Mouse (Mus musculus) fibroblast of lung, adult 2 months (primary cell): ENCODE data around the gene Alox5.

Experiments used
- DNase-seq: peaks from one replicate; pipeline ENCODE4 v3.0.0-alpha.2; 2011; ENCODE audit warnings: low read depth

Alox5 gene

DNA sequence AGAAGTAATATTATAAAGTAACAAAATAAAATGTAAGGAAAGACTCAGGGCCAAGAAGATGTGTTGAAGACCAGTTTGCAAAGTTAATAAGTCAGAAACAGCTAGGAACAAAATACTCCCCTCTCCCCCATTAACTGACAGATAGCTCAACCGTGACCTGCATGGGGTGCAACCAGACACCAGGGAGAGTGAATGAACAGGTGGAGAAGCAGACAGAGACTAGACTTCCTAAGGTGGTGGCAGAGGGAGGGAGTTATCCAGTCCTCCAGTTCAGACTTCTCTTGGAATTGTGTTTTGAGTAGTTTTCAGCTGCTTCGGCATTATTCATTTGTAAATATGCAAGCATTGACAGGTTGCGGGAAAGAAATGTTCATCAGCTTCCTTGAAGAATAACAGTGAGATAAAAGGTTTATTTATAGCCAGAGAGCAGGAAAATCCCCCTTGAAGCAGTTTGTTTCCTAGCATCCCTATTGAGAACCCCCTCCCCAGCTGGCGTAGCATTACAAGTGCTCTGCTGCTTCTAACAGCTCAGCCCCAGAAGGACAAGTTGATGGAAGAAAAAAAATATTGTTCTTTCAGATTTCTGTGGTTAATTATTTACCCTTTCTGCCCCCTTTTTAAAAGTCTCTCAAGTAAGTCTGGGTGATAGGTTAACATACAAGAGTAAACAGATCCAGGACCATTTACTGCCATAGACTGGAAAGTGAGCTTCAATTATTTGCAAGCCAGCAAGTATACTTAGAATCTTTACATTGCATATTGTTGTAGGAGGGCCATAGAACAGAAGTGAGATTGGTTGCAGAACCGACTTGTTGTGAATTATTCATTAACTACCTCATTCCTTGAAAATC is 75.6 kb downstream of the Alox5 start:
- DNase-seq: no peak

DNA sequence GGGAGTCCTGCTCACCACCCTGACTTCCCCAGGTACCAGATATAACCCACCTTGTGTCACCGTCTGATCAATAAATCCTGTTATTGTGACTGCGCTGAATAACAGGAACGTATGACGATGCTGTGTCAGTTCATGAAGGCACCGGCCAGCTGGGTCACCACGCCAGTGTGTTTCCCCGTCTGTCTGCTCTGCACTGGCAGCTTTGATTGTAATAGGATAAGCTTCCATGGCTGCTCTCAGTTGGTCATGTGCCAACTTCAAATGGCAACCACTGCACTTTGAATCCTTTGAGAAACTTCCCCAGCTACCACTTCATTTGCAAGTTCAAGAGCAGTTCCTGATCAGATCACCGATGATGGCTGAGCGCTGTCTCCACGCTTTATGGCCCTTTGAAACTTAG is 77.4 kb downstream of the Alox5 start:
- DNase-seq: no peak

DNA sequence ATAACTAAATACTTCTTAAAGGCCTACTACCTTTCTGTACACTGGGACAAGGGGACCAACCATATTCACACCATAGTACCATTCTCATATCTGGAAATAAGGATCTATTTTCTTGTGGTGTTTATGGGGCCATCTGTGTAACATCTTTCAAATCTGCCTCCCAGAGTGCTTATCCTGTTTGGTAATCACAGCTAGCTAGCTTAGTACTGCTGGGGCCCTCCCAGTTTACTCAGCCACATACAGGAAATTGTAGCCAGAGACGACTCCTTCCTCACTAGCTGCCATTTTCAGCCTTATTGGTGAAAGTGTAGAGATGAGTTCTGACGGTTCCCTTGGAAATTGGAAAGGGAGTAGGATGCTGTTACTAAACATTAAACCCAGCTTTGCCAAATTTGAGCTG is 79.4 kb downstream of the Alox5 start:
- DNase-seq: no peak

DNA sequence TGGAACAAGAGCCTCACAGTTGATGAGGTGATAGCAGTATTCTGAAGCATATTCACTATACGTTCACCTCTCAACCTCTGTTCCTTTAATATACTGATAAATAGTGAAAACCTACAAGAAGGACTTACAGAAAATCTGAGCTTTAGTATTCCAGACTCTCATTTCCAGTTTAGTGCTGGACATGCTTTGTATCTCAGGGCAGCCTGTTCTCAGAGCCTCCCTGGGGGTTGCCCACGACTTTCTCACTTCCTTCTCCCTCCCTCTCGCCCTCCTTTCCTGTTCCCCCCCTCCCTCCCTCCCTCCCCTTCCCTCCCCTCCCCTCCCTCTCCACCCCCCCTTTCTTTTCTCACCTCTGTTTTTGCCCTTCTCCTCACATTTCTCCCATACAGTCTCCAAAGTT is 80.8 kb downstream of the Alox5 start:
- no peak for DNase-seq

DNA sequence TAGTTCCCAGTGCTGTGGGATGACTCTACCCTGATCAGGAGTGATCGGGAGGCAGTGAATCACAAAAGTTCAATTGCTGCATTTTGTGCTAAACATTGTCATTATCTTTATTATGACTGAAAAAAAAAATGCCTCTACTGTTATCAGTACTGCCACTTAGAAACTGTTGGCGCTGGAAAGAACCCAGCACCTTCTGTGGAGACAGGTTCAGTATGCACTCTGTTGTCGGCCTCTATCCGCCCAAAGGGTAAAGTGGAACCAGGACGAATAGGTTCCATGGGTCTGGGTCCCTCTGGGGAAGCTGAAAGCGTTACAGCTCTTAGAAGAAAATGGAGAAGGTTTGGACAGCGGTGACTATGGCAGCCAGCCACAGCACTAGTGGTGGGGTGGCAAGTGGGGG is 82.1 kb downstream of the Alox5 start:
- DNase-seq: no peak

DNA sequence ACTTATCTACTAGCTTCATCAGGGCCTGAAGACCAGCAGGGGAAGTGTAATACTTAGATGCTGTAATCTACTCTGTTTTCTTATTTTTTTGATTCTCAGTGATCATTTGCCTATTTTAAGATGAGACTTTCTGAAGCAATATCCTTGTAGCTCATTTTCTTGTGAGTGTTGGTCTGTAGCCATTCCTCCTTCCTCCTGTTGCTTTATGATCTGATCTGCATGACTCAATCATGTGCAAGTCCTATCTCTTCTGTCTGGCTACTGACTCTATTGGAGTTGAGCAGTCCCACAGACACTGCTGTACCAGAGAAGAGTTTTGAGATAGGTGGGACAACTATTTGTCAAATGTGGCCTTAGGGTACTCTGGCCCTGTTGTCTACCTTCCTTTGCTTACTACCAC is 86.4 kb downstream of the Alox5 start:
- no peak for DNase-seq

DNA sequence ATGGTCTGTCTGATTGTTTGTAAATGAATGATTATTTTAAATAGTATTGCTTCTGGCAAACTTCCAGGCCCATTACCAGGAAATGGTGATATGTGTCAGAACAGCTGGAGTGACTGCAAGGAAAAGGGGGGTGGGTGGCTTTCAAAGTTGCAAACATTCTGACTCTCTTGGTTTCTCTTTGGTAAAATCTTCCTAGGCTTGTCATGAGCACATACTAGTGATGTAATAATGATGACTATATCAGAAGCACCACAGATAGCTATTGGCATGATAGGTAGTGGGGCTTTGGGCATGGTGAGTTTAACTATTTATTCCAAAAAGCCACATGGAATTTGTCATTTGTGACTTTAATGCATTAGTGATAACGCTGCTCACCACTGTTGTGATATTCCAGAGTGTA is 86.8 kb downstream of the Alox5 start:
- no peak for DNase-seq

DNA sequence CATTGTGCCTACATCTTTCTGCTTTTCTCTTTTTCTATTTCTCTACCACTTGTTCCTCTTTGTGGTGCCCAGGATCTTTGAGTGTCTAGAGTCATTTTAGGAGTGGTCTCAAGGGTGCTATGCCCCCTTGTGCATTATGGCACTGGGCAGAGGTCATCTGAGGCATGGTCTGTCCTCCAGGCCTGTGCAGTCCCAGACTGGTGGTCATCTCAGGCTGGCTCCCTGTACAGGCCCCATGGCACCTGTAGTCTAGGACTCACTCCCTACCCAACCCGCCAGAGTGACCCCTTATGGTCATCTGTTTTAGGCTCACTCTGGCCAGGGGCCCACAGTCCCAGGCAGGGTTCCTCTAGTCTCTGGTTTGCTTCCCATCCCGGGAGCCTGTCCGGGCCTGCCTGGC is 89.5 kb downstream of the Alox5 start:
- no peak for DNase-seq

DNA sequence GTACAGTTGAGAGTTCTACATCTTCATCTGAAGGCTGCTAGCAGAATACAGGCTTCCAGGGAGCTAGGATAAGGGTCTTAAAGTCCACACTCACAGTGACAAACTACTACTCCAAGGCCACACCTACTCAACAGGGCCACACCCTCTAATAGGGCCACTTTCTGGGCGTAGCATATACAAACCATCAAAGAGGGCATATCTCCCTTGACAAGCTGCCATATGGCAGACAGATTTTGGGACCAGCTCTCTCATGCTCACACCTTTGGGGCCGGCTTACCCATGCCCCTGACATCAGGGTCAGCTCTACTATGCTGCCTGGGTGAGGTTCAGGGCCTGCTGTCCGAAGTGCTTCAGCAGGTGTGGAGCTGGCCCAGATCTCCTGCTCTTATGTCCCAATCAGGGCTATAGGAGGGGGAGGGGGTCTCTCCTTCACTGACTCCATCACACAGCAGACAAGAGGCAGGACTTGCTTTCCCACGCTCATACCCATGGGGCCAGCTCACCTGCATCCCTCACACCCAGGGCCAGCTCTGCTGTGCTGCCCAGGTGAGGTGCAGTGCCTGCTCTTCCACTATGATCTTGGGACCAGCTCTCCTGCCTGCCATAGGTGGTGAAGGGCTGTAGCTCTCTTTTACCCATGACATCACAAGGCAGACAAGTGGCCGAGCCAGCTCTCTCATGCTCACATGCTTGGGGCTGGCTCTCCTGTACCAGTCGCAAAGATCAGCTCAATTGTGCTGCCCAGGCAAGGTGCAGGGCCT is 90.6 kb downstream of the Alox5 start:
- DNase-seq: no peak

DNA sequence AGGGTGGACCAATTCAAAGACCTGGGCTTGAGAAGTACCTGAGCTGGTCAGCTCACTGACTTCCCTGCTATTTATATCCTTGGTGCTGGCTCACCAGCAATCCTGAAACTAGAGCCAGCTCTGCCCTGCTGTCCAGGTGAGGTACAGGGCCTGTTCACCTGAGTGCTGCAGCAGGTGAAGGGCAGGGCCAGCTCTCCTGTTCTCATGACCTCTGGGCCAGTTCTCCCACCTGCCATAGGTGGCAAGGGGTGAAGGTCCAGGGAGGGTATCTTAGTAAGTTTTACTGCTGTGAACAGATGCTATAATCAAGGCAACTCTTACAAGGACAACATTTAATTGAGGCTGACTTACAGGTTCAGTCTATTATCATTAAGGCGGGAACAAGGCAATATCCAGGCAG is 91.2 kb downstream of the Alox5 start:
- no peak for DNase-seq

DNA sequence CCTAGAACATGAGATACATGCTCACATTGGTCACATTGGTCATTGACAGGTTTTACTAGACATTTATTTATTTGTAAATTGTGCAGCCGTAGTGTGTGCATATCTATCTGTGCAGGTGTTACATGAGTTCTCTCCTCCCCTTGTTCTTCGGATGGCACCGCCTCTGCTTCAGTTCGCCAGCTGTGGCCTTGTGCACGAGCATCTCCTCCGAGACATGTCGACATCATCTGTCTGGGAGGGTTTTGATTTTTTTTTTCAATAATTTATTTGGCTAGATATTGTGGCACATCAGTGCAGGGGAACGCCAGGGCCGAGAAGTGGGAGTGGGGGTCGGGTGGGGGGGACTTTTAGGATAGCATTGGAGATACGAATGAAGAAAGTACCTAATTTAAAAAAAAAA is 93.0 kb downstream of the Alox5 start:
- DNase-seq: no peak

DNA sequence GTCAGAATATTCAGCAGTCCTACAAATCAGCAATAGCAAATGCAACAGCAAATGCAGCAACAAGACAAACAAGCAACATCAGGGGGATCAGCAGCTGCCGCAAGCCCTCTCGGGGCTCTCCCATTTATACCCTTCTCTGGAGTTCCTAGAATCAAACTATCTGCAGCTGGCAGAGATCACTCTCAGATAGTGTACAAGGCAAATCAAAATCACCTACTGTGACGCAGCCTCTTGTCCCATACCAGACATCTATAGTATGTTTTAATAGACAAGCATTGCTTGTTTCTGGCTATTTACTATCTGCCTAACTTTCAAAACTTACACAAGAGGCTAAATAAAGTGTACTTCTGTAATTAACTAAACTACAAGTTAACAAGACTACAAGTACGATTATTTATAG is 99.0 kb downstream of the Alox5 start:
- no peak for DNase-seq

DNA sequence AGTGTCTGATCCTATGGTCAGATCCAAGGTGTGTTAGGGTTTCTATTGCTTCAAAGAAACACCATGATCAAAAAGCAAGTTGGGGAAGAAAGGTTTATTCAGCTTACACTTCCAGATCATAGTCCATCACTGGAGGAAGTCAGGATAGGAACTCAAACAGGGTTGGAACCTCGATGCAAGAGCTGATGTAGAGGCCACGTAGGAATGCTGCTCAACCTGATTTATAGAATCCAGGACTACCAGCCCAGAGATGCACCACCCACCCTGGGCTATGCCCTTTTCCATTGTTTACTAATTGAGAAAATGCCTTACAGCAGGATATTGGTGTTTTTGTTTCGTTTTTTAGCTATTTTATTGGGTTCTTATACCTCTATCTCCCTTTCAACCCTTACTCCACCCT is 99.5 kb downstream of the Alox5 start:
- DNase-seq: no peak
